Mouse (Mus musculus): ENCODE measurements around the gene Mcrs1. TPM values are rescaled to one million over a fixed set of nuclear protein-coding genes. Genes with fewer than 3 reads are reported as not detected.

Mcrs1 gene
- polyA plus RNA-seq, 1 experiment, result 81.5 TPM

DNA sequence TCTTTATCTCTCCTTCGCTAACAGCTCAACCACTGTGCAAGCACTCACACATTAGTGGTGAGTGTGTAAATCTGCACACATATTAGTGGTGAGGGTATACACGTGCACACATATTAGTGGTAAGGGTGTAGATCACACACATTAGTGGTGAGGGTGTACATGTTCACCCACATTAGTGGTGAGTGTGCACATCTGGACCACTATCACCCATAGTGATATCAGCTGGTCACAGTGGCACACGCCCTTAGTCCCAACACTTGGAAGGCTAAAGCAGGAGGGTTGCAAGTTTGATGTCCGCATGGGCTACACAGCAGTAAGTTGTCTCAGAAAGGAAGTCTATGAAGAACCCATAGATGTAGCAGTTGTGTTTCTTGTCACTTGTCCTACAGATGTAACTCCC, 34.1 kb downstream of the Mcrs1 start:
- DNase-seq (ENCODE audit: low read depth, low spot score), result no peak
- 88% methylated on average over 4 of the region's 4 CpGs for WGBS

DNA sequence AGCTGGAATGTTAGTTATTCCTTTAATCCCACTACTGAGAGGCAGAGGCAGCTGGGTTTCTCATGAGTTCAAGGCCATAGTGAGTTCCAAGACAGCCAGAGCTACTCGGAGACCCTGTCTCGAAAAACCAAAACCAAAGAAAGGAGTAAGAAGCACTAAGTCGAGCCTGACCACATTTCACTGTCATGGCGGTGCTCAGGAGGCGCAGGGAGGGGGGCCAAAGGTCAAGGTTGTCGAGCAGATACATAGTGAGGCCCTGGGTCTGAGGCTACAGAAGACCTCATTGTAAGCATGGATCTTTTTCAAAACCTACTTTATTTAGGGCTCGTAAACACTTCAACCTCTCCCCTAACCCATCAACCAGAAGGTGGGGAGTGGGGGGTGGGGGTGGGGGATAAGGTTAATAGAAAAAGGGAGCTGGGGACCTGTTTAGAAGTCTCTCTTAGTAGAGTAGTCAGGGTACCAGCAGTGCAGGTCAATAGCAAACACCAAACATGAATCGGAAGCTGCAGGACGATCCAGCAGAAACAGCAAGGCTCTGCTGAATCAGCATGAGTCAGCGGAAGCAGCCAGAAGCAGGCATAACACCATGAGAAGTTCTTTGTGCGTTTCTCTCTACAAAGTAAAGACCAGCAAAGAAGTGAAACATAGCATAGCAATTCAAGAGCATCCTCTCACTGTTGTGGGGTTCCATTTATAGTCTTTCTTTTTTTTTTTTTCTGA, 35.9 kb downstream of the Mcrs1 start:
- 86% methylated on average over 11 of the region's 11 CpGs for WGBS
- DNase-seq (ENCODE audit: low read depth, low spot score), result no peak

DNA sequence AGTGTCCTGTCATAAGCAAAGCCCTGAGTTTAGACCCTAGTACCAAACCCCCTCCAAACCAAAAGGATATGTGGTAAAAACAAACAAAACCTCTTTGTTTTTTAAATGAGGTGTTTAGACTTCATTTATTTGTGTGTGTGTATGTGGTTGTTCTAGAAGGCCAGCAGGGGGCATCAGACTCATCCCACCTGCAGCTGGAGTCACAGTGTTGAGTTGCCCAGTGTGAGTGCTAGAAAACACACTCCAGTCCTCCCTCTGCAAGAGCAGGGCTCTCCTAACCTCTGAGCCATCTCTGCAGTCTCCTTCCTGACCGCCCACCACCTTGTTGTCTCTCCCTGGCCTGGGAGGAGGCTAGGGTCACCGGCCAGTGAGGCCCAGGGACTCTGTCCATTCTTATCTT, 36.8 kb downstream of the Mcrs1 start:
- 96% methylated on average over 2 of the region's 2 CpGs for WGBS
- no peak for DNase-seq (ENCODE audit: low read depth, low spot score)

DNA sequence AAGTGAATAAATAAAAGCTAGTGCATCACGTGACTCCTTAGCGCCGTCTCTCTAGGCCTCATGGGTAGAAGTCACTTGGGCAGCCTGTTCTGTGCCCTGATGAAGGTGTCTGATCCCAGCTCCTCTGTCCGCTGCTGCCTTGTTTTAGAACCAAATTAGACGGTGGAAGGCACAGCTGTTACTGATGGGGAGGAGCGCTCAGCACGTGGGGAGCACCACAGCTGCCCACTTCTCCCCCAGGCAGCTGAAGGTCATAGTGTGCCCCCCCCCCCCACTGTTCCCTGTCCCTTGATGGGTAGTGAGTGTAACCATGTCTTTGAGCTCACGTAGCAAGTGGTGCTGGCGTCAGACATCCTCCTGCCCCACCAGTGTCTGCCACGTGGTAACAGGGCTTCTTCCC, 38.6 kb downstream of the Mcrs1 start:
- WGBS, result 89% methylated on average over 10 of the region's 10 CpGs
- no peak for DNase-seq (ENCODE audit: low read depth, low spot score)

DNA sequence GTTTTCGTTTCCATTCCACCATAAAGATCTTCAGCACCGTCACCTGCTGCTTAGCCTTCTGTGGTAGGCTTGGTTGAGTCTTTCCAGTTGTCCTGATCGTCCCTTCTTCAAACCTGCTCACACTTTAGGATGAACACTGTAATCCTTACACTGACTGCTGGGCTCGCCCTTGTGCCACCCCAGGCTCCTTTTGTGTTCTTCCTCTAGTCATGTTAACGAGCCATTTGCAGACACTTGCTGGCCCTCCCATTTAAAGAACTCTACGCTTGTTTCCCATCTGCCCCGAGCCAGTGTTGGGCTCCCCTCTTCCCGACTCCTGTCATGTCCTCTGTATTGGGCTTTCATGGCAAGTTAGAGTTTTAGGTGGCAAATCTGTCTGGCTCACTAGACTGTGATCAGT, 45.8 kb downstream of the Mcrs1 start:
- 77% methylated on average over 8 of the region's 8 CpGs for WGBS
- no peak for DNase-seq (ENCODE audit: low read depth, low spot score)

DNA sequence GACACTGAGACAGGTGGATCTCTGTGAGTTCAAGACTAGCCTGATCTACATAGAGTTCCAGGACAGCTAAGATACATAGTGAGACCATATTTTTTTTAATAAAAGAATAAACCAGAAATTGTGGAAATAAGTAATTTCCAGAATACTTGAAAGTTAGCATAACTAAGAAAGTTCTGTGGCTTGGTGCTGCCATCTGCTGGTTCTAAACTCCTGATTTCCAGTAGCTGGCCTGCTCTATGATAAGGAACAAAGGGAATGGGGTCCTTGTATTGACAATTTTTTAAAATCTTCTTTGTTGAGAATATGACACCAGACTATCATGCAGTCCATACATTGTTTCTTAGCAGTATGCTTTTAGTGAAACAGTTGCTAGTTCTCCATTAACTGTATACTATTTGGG, 53.0 kb downstream of the Mcrs1 start:
- no peak for DNase-seq (ENCODE audit: low read depth, low spot score)

DNA sequence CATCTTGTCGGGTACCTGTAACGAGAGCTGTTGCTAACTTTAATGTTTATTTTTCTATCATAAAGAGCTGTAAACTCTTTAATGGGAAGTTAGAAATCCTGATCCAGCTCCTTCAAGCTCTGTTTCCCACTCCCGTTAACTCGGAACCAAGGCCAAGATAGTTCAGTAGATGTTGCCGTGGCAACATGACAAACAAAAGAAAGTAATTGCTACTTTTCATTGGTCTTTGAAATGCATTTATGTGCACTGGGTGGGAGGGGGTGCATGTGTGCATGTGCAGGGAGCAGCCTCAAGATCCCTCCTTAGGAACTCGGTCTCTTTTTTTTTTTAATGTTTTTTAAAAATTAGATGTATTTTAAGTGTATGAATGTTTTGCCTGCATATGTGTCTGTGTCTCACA, 56.7 kb downstream of the Mcrs1 start:
- DNase-seq (ENCODE audit: low read depth, low spot score), result no peak
- 15% methylated on average over 6 of the region's 6 CpGs for WGBS

DNA sequence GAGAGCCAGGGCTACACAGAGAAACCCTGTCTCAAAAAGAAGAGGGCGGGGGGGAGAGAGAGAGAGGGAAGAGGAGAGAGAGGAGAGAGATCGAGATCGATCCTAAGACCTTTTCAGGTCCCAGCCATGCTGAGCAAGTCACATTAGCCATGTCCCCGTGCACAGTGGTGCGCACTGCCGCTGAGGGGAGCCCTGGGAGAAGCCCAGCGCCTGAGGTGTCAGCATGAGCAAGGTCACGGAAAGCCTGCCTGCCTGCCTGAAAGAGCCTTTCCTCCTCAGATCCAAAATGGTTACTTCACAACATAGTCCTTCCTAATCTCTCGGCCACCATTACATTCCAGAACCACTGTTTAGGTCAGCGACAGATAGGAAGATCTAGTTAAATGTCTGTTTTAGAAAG, 57.4 kb downstream of the Mcrs1 start:
- no peak for DNase-seq (ENCODE audit: low read depth, low spot score)
- WGBS, result 78% methylated on average over 10 of the region's 10 CpGs

Other genes with a start within 250 kb of the Mcrs1 start
- 408 and 423 TPM in 2 replicates for gene Tuba1c, start 222.1 kb downstream of the Mcrs1 start, polyA plus RNA-seq (2012; rRNA removed)
- 6.1 and 9.1 TPM in 2 replicates for gene Prph, start 196.8 kb downstream of the Mcrs1 start, polyA plus RNA-seq (2012; rRNA removed)
- gene Troap, start 177.4 kb downstream of the Mcrs1 start, polyA plus RNA-seq (2012; rRNA removed), result 13.2 and 13.4 TPM in 2 replicates
- not detected in 2 replicates for gene C1ql4, start 164.1 kb downstream of the Mcrs1 start, polyA plus RNA-seq (2012; rRNA removed)
- gene Dnajc22, start 158.8 kb downstream of the Mcrs1 start, polyA plus RNA-seq (2012; rRNA removed), result 45.8 and 57.1 TPM in 2 replicates
- 6.1 and 6.6 TPM in 2 replicates for gene Spats2, start 126.0 kb downstream of the Mcrs1 start, polyA plus RNA-seq (2012; rRNA removed)
- gene Kcnh3, start 27.1 kb downstream of the Mcrs1 start, polyA plus RNA-seq (2012; rRNA removed), result 3.9 and 4.7 TPM in 2 replicates
- gene Prpf40b, start 43.1 kb upstream of the Mcrs1 start, polyA plus RNA-seq (2012; rRNA removed), result 19.0 and 20.6 TPM in 2 replicates
- gene Fam186b, start 43.9 kb upstream of the Mcrs1 start, polyA plus RNA-seq (2012; rRNA removed), result not detected in 2 replicates
- gene Fmnl3, start 118.5 kb upstream of the Mcrs1 start, polyA plus RNA-seq (2012; rRNA removed), result 6.9 and 8.5 TPM in 2 replicates
- 1,095 and 1,343 TPM in 2 replicates for gene Tmbim6, start 140.9 kb upstream of the Mcrs1 start, polyA plus RNA-seq (2012; rRNA removed)
- 1.3 and 1.6 TPM in 2 replicates for gene Nckap5l, start 205.8 kb upstream of the Mcrs1 start, polyA plus RNA-seq (2012; rRNA removed)
- 6.7 and 7.0 TPM in 2 replicates for gene Bcdin3d, start 222.8 kb upstream of the Mcrs1 start, polyA plus RNA-seq (2012; rRNA removed)